Mouse (Mus musculus) limb, embryonic 14.5 days (tissue): ENCODE measurements around the gene Rbfox1. TPM values are rescaled to one million over a fixed set of nuclear protein-coding genes. Genes with fewer than 3 reads are reported as not detected.

ENCODE experiments used
- ATAC-seq: fragments of 200-750 bp; cut with Nextera tagmentation; 2 replicates; pipeline ENCODE4 v1.8.0; 2017; ENCODE audit warnings: low read depth, moderate number of reproducible peaks, moderate TSS enrichment; ENCODE audit not compliant: low FRiP score
- DNase-seq: peaks from one replicate; pipeline ENCODE4 v3.0.0-alpha.2; 2015; ENCODE audit warnings: low spot score
- H3K27ac ChIP-seq: fragments of 300-500 bp; sonication (generic); replicated peaks from 2 replicates; pipeline ENCODE4 v1.5.1; 2014; ENCODE audit warnings: low read depth, mild to moderate bottlenecking, low read length, moderate library complexity, mixed read lengths
- H3K27me3 ChIP-seq: fragments of 300-500 bp; sonication (generic); 2 replicates; pipeline ENCODE4 v1.6.1; 2014; ENCODE audit warnings: low read length, mixed read lengths; ENCODE audit not compliant: control insufficient read depth, insufficient read depth
- H3K36me3 ChIP-seq: fragments of 300-500 bp; sonication (generic); 2 replicates; pipeline ENCODE4 v1.6.1; 2014; ENCODE audit warnings: mild to moderate bottlenecking, low read length, moderate library complexity, mixed read lengths; ENCODE audit not compliant: control insufficient read depth, insufficient read depth
- H3K4me1 ChIP-seq: fragments of 300-500 bp; sonication (generic); 2 replicates; pipeline ENCODE4 v1.6.1; 2014; ENCODE audit warnings: antibody characterized with exemption, low read length, mixed read lengths; ENCODE audit not compliant: control insufficient read depth, insufficient read depth
- H3K4me2 ChIP-seq: fragments of 300-500 bp; sonication (generic); replicated peaks from 2 replicates; pipeline ENCODE4 v1.6.1; 2014; ENCODE audit warnings: low read depth, mild to moderate bottlenecking, low read length, moderate library complexity; ENCODE audit not compliant: severe bottlenecking
- H3K4me3 ChIP-seq: fragments of 300-500 bp; sonication (generic); replicated peaks from 2 replicates; pipeline ENCODE4 v1.5.1; 2014; ENCODE audit warnings: low read length
- H3K9ac ChIP-seq: fragments of 300-500 bp; sonication (generic); 2 replicates; pipeline ENCODE4 v1.6.1; 2014; ENCODE audit warnings: mild to moderate bottlenecking, low read depth, low read length, moderate library complexity; ENCODE audit not compliant: severe bottlenecking
- H3K9me3 ChIP-seq: fragments of 300-500 bp; sonication (generic); 2 replicates; pipeline ENCODE4 v1.6.1; 2016; ENCODE audit warnings: low read length; ENCODE audit not compliant: control insufficient read depth
- POLR2A ChIP-seq: fragments of 200-500 bp; IDR thresholded peaks from 2 replicates; pipeline ENCODE4 v1.8.0; 2012; ENCODE audit warnings: inconsistent platforms, mild to moderate bottlenecking, moderate library complexity, borderline replicate concordance; ENCODE audit not compliant: insufficient read depth, insufficient read length; ENCODE audit errors: extremely low read depth
- WGBS: fragments of 180-500 bp; shearing (Covaris S2); extraction: QIAGEN DNeasy Blood & Tissue Kit; methylation state at CpG from one replicate; pipeline ENCODE4 v1.1.7; 2014; 5-methylcytosine and 5-hydroxymethylcytosine counted together
- polyA plus RNA-seq, 2 experiments: library from polyadenylated mRNA; depleted of rRNA in 1 of 2; stranded (reverse) in 1 of 2; unstranded in 1 of 2; fragments of >200 nt; fragmentation: Nextera tagmentation in 1 of 2; extraction: Ambion mirVana in 1 of 2; gene quantifications; 2 replicates each; pipeline versions ENCODE4 v1.2.1 to v1.2.3; 2012 to 2014

The Rbfox1 gene
- polyA plus RNA-seq, 2 experiments = 3.8 to 6.0 TPM

DNA sequence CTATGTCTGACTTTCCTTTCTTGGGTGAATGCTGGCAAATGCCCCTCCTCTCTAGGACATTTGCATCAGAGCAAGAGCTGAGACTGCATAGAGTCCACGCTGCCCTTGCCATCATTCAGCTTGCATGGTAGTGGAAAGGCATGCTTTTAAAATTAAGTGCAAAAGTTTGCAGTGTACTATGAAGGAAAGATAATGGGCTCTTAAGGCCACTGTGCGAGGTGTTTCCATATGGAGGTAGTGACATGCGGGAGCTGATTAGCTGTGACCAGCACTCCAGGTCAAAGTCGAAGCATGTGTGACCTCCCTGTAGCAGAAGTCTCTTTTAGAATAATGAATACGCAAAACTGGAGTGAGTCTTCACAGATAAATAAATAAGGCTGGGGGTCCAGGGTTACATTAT lies 284.2 kb downstream of the Rbfox1 start:
- Histone ChIP-seq H3K27ac (no peak overlapping the region), H3K27me3 (no peaks in the 10 kb centered on the region), H3K9me3 (no peaks in the 10 kb centered on the region), H3K9ac (no peak overlapping the region), H3K4me1 (no peaks in the 10 kb centered on the region), H3K36me3 (no peaks in the 10 kb centered on the region), H3K4me2 (no peak overlapping the region), H3K4me3 (no peak overlapping the region)
- 78% methylated on average over 5 of the region's 5 CpGs for WGBS
- ATAC-seq = no peak
- no peak for DNase-seq
- no peak for TF ChIP-seq POLR2A

DNA sequence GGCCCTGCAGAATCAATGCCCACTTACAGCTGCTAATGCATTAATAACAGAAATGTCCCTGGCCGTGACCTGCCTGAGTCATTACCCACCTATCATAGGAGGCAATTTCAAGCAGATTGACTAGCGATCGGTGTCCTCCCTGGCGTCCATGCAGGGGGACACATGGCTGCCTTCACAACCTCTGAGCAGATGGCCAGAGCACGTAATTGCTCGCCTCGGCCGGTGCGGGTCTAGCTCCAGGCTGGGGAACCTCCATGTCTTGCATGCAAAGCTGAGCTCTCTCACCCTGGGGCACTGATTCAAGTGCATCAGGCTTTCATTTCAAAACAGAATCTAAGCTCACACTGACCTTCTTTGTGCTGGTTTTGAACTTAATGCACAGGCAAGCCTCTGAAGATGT lies 295.7 kb downstream of the Rbfox1 start:
- no peak overlapping the region for H3K27ac ChIP-seq
- WGBS = 89% methylated on average over 9 of the region's 9 CpGs
- H3K9me3 ChIP-seq = no peaks in the 10 kb centered on the region
- no peaks in the 10 kb centered on the region for H3K4me1 ChIP-seq
- H3K4me3 ChIP-seq = no peak overlapping the region
- no peak overlapping the region for H3K9ac ChIP-seq
- no peak for TF ChIP-seq POLR2A
- H3K4me2 ChIP-seq = no peak overlapping the region
- H3K27me3 ChIP-seq = no peaks in the 10 kb centered on the region
- ATAC-seq (no peak), DNase-seq (no peak)
- H3K36me3 ChIP-seq = no peaks in the 10 kb centered on the region

DNA sequence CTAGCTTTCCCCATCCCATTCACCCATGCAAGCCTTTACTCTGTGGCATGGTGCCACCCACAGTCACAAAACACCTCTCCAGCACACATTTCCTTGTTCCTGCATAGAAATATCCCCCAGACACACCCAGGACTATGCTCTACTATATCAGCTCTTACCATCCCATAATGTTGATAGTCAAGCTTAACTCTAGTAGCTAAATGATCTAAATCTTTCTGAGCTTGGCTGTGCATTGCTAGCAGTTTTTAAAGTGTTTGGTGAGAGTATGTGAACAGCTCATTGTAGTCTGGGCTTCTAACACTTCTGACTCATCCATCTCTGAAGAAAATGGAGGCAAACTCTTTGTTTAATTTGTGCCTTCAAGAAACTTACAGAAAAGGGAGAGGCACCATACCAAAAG lies 297.2 kb downstream of the Rbfox1 start:
- H3K36me3 ChIP-seq = no peaks in the 10 kb centered on the region
- no peaks in the 10 kb centered on the region for H3K4me1 ChIP-seq
- no peak overlapping the region for H3K4me3 ChIP-seq
- no peaks in the 10 kb centered on the region for H3K27me3 ChIP-seq
- H3K4me2 ChIP-seq = no peak overlapping the region
- DNase-seq = no peak
- no peak overlapping the region for H3K27ac ChIP-seq
- no peaks in the 10 kb centered on the region for H3K9me3 ChIP-seq
- no peak for TF ChIP-seq POLR2A
- no peak overlapping the region for H3K9ac ChIP-seq
- no peak for ATAC-seq

DNA sequence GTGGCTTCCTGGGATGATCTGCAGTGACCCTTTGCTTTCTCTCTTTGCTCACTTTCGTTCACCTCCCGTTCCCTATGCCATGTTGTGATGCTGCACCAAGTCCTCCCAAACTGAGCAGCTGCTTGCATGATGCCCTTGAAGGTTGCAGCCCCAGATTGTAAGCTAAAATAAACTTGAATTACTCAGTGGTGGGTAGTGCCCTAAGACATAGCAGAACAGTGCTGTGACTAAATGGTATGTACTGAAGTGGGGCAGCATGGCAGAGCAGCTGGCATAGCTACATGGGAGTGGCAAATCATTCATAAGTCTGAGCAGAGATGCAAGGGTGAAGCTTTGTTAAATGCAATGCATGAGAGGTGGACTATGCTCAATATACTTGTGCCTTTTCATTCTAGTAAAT lies 307.2 kb downstream of the Rbfox1 start:
- WGBS = 85% methylated on average over 2 of the region's 2 CpGs
- no peaks in the 10 kb centered on the region for H3K27me3 ChIP-seq
- no peak overlapping the region for H3K4me2 ChIP-seq
- no peaks in the 10 kb centered on the region for H3K9me3 ChIP-seq
- TF ChIP-seq POLR2A = no peak
- no peak overlapping the region for H3K27ac ChIP-seq
- DNase-seq (no peak), ATAC-seq (no peak)
- H3K4me3 ChIP-seq = no peak overlapping the region
- no peaks in the 10 kb centered on the region for H3K36me3 ChIP-seq
- H3K4me1 ChIP-seq = no peaks in the 10 kb centered on the region
- no peak overlapping the region for H3K9ac ChIP-seq

DNA sequence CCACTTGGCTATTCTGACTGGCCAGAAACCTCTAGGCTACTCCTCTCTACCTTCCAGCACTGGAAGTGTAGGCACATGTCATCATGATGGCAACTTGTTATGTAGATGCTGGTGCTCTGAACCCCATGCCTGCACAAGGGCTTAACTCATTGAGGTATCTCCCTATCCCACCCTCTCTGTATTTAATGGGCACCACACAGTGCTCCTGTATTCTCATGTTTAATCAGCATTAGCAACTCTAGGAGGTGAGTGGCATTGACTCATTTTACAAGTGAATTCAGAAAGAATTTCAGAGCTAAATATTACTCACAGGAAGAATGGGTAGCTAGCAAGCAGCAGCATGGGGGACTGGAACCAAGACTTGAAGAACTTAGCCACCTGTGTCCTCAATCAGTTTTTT lies 321.3 kb downstream of the Rbfox1 start:
- ATAC-seq = no peak

DNA sequence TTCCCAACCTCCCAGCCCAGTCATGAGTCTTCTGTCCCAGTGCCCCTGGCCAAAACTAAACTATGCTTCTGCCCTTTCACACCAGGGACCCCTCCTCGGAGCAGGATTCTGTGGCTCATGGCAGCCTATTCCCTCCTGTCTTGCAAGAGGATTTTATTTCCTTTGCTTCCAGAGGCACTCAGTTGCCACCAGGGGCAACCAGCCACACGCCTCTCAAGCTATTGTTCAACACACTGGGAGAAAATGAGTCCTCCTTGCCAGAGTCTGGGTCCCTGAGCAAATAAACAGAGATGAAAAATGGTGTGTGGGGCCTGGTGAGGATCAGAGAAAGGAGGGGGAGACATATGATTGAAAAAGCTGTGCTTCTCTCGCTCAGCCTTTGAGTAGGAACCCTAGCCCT lies 327.8 kb downstream of the Rbfox1 start:
- H3K9ac ChIP-seq = no peak overlapping the region
- H3K4me3 ChIP-seq = no peak overlapping the region
- no peak overlapping the region for H3K27ac ChIP-seq
- H3K27me3 ChIP-seq = no peaks in the 10 kb centered on the region
- no peaks in the 10 kb centered on the region for H3K9me3 ChIP-seq
- no peaks in the 10 kb centered on the region for H3K36me3 ChIP-seq
- no peak for DNase-seq
- ATAC-seq = no peak
- no peak for TF ChIP-seq POLR2A
- no peak overlapping the region for H3K4me2 ChIP-seq
- WGBS = 35% methylated on average over 3 of the region's 3 CpGs
- H3K4me1 ChIP-seq = no peaks in the 10 kb centered on the region

More for the DNA sequence above, 321.3 kb downstream of the Rbfox1 start:
- H3K9ac ChIP-seq = no peak overlapping the region
- H3K4me1 ChIP-seq = no peaks in the 10 kb centered on the region
- H3K9me3 ChIP-seq = no peaks in the 10 kb centered on the region
- no peak for TF ChIP-seq POLR2A
- no peak overlapping the region for H3K27ac ChIP-seq
- no peak overlapping the region for H3K4me2 ChIP-seq
- no peak for DNase-seq
- H3K4me3 ChIP-seq = no peak overlapping the region
- H3K27me3 ChIP-seq = no peaks in the 10 kb centered on the region
- no peaks in the 10 kb centered on the region for H3K36me3 ChIP-seq
